Mouse (Mus musculus) granulocyte monocyte progenitor cell, adult 5-6 weeks (primary cell): ENCODE results near the gene Med12l. TPM values are rescaled to one million over a fixed set of nuclear protein-coding genes. Genes with fewer than 3 reads are reported as not detected.
A peak's percentile ranks its signal among the peaks of the same experiment; 100 is the strongest.

Experiments
- ATAC-seq: replicated peaks from 2 replicates; pipeline ENCODE4 v1.8.0; 2016; ENCODE audit warnings: mild to moderate bottlenecking, moderate TSS enrichment, inconsistent platforms; ENCODE audit not compliant: poor library complexity, severe bottlenecking
- total RNA-seq, 2 experiments: library from RNA; stranded (forward) in 1 of 2; stranded (reverse) in 1 of 2; fragments of 200-712, 200-1000 nt in 1 of 2; fragments of >200 nt in 1 of 2; fragmentation: Nextera tagmentation in 1 of 2; gene quantifications; 2 replicates each; pipeline ENCODE4 v1.2.3; 2014 to 2017

The Med12l gene
- total RNA-seq, 2 experiments from 2014 or later = 1.7 to 2.4 TPM

DNA sequence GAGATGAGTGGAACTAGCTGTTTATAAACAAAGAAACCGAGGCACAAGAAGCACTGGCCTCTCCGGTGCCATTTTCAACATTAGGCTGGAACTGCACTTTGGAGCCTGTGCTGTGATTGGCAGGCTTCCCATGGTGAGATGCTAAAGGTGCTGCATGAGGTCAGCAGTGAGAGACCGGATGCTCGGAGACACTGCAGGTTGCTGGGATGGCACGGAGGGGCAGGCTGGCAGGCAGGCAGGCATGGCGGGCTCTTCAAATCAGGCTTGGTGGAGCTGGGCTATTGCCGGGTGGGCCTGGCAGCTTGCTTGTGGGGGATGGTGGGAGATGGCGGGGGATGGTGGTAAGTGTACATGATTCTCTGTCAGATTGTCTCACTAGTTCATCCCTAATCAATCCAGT lies 15.6 kb downstream of the Med12l start:
- ATAC-seq = no peak

- ATAC-seq = no peak
These were observed 16.6 kb downstream of the Med12l start for GRCm38 (mm10) chr3:59022251-59022650.

GRCm38 (mm10) chr3:59022971-59023370 lies 17.3 kb downstream of the Med12l start:
- no peak for ATAC-seq

DNA sequence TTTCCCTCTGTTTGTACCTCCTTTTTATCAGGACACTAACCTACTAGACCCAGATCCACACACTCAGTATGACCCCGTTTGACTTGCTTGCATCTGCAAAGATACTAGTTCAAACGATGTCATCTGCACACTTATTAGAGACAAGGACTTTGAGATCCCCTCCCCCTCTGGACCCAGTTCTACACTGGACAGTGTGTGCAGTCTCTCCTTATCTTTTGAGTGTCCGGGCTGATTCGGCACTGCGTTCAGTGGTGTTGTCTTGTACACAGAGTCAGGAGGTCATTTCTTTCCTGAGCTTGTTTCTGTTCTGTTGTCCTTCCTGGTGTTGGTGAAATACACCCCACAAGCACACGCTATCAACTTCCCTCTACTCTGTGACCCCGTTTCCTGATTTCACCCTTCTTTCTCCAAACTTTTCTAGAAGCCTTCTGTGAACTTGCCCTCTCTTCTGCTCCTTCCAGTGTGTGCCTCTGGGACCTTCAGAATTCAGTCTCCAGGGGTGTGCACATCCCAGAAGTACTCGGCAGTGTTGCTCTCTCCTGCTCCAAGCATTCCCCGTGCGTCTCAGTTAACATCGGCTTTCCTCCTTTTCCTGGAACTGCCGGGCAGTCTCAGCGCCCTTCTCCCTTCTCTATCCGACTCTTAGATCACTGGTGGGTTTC lies 19.0 kb downstream of the Med12l start:
- peak; percentile 35 for ATAC-seq

DNA sequence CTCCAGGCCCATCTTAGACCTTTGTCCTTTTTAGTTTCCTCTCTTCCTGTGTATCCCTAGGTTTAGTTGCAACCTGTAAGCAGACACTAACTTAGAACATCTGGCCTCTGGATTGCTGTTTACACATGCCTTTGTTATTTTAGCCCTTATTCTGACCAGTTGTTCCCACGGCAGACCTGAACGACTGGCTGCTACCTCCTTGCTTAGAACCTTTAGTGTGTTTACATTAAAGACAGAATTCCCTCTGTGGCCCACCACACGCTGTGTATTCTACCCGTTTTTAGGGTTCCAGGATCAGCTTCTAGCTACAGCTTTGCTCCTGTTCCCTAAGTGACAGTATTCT lies 19.5 kb downstream of the Med12l start:
- no peak for ATAC-seq

GRCm38 (mm10) chr3:59028696-59029095 lies 23.1 kb downstream of the Med12l start:
- no peak for ATAC-seq

DNA sequence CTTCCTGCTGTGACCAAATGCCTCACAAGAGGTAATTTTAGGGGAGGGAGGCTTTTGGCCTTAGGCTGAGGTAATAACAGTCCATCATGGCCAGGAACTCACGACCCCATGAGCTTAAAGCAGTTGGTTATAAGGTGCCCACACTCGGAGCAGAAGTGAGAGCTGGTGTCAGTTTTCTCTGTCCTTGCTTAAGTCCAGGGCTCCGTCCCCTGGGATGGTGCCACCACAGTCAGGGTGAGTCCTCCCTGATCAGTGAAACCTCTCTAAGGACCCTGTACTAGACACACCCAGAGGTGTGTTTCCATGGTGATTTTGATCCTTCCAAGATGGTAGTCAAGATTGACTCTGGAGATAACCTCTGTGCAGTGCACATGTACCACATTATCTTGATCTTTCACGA lies 25.4 kb downstream of the Med12l start:
- no peak for ATAC-seq

- ATAC-seq = no peak
These were observed 35.9 kb downstream of the Med12l start for GRCm38 (mm10) chr3:59041487-59041886.

DNA sequence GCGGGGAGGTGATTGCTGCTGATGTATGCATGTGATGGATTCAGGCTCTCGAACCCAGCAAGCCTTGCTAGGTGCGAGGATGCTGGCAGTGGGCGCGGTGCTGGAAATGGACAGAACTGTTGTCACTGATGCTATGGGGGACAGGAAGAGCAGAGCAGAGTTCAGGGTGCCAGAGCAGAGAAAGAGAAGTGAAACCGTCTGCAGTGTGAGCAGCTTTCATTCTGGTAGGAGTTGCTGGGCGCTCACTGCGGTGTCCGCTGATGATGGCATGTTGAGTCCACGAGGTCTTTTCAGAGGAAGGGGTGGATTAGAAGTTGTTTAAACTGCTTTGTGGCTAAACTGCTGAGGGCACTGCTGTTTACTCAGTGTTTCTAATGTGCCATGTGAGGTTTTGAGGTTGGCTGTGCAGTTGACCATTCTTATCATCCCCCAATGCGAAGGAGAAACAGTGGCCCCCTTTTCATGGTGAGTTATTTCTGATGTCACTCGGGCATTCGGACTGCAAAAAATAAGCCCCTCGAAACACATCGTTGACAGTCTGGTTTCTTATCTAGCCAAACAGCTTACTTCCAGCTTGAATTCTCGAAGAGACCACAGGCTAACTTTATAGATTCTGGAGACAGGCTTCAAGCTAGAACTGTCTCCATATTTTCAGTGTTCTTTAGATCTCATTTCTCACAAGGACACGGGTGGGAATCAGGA lies 49.4 kb downstream of the Med12l start:
- ATAC-seq = peak; percentile 90

GRCm38 (mm10) chr3:59059022-59059541 lies 53.5 kb downstream of the Med12l start:
- ATAC-seq = peak; percentile 60

DNA sequence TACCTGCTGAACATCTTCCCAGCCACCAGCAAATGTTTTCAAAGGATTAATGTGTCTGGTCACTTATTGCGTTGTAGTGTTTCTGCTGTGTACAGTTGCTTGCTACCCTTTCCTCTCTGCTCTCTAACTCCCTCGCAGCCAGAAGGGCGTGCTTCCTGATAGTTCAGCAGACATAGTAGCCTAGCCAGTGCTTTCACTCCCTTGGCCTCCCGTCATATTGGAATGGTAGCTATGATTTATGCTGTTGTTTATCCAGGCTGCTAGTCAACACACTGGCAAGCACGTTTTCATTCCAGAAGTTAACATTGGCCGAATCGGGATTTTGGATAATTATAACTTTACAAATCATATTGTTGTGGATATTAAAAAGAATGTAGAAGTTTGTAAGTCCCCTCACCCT lies 54.5 kb downstream of the Med12l start:
- ATAC-seq = no peak

DNA sequence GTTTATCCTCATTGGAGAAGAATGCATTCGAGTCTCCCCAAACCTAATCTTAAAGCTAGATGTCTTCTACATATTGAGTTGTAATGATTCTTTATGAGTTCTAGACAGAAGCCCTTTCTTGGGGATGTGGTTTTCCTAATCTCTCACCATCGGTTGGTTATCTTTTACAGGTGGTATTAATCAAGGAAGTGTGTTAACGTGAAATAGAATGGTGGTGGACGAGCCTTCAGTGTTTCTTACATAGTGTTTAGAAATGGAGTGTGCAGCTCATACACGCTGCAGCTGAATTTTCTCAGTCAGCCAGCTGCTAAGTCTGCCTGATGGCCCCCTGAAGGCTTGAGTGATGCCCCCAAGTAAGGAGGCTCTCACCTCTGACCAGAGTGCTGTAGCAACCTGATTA lies 56.5 kb downstream of the Med12l start:
- no peak for ATAC-seq

DNA sequence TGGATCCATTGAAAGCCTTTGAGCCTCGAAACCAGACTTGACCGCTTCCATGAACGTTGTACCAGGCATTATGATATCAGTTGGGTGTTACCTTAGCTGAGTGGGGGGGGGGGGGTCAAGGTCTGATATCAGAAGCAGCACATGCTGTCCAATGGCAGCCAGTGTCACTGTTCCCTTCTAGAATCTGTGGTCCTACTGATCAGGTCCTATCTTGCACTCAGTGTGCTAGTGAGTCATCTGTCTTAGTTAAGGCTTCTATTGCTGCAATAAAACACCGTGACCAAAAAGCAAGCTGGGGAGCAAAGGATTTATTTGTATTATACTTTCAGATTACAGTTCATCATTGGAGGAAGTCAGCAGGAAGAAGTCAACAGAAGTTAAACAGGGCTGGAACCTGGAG lies 57.8 kb downstream of the Med12l start:
- ATAC-seq = no peak

DNA sequence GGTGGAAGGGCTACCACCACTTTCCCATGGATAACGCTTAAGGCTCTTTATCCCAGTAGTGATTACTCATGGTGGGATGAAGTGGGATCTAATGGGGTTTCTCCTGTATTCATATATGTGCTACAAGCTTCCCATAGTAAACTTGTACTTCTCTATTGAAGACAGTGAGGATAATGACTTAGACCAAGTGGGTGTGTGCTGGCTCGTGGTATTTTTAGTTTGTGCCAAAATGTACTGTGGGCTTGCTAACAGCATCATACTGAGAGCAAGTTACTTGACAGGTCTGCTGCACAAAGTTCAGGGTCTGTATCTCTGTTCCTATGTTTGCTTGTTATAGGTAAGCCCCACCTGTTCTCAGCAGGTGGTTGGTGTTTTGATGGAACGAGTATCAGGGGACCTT lies 60.3 kb downstream of the Med12l start:
- ATAC-seq = no peak

DNA sequence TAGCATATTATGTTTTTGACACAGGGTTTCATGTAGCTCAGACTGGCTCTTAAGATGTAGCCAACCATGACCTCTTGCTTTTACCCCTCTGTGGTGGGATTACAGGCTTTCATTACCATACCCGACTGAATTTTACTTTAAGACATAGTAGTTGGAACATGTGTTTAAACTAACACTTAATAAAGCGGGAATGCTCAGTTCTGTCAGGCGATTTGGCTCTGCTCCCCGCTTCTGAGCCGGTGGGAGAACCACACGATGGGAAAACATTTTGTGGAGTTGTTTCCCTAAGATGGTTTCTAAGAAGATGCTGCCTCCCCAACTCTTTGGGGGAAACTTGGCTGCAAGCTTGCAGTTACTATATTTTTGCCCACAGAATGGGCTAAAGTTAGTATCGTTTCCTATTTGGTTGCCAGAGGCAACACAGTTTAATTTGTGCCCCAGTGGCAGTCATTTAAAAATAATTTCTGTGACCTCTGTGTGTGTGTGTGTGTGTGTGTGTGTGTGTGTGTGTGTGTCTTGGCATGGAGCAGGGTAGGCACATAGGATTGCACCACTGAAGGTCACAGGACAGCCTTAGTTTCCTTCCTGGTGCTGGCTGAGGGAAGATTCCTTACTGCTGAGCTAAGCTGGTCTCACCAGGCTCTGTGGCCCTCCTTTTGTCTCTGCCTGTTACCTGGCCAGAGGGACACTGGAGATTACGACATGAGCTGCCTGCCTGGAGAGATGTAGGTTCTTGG lies 61.1 kb downstream of the Med12l start:
- ATAC-seq = peak; percentile 76

DNA sequence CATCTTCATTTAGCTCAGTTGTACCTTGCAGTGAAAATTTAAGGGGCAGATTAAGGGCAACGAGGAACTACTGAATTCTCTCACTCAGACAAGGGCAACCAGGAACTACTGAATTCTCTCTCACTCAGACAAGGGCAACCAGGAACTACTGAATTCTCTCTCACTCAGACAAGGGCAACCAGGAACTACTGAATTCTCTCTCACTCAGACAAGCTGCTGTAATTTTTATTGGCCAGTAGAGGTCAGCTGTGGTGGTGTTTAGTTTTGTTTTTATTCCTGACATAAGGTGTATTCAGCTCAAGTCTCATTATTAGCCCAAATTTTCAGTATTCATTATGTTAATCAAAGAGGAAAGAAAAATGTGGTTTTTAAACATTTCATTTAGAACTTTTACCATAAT lies 63.4 kb downstream of the Med12l start:
- peak; percentile 71 for ATAC-seq

DNA sequence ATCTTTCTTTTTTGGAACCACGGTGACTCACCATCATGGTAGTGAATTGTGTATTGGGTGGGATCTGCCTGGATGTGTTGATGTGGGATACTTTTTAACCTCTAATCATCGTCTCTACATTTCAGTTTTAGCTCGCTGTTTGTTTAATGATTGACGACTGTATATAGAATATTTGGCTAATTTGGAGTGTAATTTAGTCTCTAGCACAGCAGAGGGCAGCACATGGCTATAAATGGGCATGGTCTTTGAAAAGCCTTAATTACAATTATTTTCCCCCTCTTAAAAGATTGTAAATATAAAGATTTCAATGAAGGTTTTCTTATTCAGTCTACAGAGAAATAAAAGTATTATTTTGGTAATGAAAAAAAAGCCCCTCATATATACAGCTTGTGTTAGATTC lies 71.7 kb downstream of the Med12l start:
- ATAC-seq = peak; percentile 25; the same call in 1 of the 2 replicates

GRCm38 (mm10) chr3:59078585-59078984 lies 73.0 kb downstream of the Med12l start:
- no peak for ATAC-seq

DNA sequence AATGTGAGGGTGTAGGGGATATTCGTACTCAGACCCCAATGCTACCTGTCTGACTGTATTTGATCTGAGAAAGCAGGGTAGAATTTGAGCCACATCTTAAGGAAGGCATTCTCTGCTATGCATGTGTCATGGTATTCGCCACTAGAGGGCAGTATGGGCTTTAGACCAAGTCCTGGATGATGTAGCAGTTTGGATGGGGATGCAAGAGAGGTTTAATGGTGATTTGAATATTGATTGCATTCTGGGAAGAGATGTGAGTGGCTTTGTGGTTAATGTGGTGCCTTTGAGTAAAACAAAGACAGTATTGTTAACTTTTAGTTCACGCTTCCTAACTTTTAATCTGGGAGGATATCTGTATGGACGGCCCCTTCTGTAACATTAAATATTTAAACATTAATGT lies 73.7 kb downstream of the Med12l start:
- ATAC-seq = peak; percentile 79

DNA sequence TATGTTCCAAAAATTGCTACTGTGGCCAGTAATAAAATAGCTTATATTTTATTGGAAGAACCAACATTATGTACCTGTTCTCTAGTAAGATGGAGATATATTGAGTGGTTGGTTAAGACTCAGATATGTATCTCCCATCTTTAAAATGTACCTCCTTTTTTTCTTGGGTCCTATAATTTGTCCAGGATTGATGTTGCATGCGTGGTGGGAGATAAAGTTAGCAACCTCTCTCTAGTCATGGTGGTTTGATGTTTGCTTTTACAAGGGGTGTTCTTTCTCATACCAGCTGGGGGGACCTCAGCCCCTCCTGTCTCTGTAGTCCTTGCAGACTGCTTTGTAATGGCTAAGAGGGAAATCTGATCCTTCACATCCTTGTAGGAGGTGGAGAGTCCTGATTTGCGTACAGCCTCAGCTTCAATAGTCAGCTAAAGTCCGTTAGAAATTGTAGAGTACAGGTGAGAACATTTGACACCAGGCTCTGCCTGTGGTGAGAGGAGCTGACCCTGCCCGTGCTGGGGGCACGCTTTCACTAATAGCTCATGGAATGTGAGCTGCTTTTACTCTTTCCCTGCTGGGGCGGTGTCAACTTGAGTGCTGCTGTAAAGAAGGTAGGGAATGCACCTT lies 74.8 kb downstream of the Med12l start:
- ATAC-seq = no peak

DNA sequence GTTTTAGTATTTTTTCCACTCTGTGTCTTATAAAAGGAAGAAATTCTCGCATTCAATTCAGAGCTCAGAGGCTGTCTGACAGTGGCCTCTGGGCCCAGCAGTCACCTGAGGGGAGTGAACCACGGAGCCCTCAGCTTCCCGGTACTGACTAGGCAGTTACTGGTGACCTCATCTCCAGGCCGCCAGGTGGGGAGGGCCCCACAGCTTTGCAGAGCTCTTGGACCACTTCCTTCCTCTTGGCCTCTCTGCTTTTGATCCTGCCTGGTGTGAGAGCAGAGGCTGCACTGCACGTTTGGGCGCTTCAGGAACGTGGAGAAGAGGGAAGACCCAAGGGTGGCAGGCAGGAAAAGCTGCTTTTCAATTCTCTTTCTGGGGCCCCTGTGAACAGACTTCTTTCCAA lies 75.3 kb downstream of the Med12l start:
- ATAC-seq = peak; percentile 87
